Mouse (Mus musculus) kidney, embryonic 14.5 days (tissue): ENCODE results near the gene Igsf6. TPM values are rescaled to one million over a fixed set of nuclear protein-coding genes. Genes with fewer than 3 reads are reported as not detected.

ENCODE experiments used
- ATAC-seq: fragments of 200-750 bp; cut with Nextera tagmentation; 2 replicates; pipeline ENCODE4 v1.8.0; 2017; ENCODE audit warnings: moderate number of reproducible peaks, mild to moderate bottlenecking, moderate TSS enrichment, moderate library complexity; ENCODE audit not compliant: low FRiP score, low TSS enrichment
- H3K27ac ChIP-seq: fragments of 300-500 bp; sonication (generic); 2 replicates; pipeline ENCODE4 v1.5.1; 2014; ENCODE audit warnings: low read depth, mild to moderate bottlenecking, low read length, moderate library complexity, mixed read lengths
- H3K27me3 ChIP-seq: fragments of 300-500 bp; sonication (generic); 2 replicates; pipeline ENCODE4 v1.6.1; 2014; ENCODE audit warnings: mild to moderate bottlenecking, low read length; ENCODE audit not compliant: control insufficient read depth, insufficient read depth
- H3K36me3 ChIP-seq: fragments of 300-500 bp; sonication (generic); 2 replicates; pipeline ENCODE4 v1.6.1; 2014; ENCODE audit warnings: low read length, mixed read lengths; ENCODE audit not compliant: control insufficient read depth, insufficient read depth
- H3K4me1 ChIP-seq: fragments of 300-500 bp; sonication (generic); 2 replicates; pipeline ENCODE4 v1.6.1; 2014; ENCODE audit warnings: low read length, mixed read lengths; ENCODE audit not compliant: control insufficient read depth, insufficient read depth
- H3K4me2 ChIP-seq: fragments of 300-500 bp; sonication (generic); replicated peaks from 2 replicates; pipeline ENCODE4 v1.6.1; 2014; ENCODE audit warnings: low read depth, mild to moderate bottlenecking, low read length
- H3K4me3 ChIP-seq: fragments of 300-500 bp; sonication (generic); 2 replicates; pipeline ENCODE4 v1.5.1; 2014; ENCODE audit warnings: mild to moderate bottlenecking, low read length
- H3K9ac ChIP-seq: fragments of 300-500 bp; sonication (generic); 2 replicates; pipeline ENCODE4 v1.6.1; 2014; ENCODE audit warnings: low read depth, mild to moderate bottlenecking, low read length, moderate library complexity
- H3K9me3 ChIP-seq: fragments of 300-500 bp; sonication (generic); 2 replicates; pipeline ENCODE4 v1.6.1; 2016; ENCODE audit warnings: low read length; ENCODE audit not compliant: control insufficient read depth
- WGBS: fragments of 180-500 bp; shearing (Covaris S2); extraction: QIAGEN DNeasy Blood & Tissue Kit; methylation state at CpG from one replicate; pipeline ENCODE4 v1.1.7; 2014; 5-methylcytosine and 5-hydroxymethylcytosine counted together
- polyA plus RNA-seq: library from polyadenylated mRNA; unstranded; fragments of >200 nt; fragmentation: Nextera tagmentation; extraction: Ambion mirVana; gene quantifications from 2 replicates; pipeline ENCODE4 v1.2.1, GENCODE M21; 2014

Igsf6 gene
- polyA plus RNA-seq, 1 experiment from 2014 or later: 1.7 TPM

- no peak for ATAC-seq
- no peak overlapping the region for H3K4me3 ChIP-seq
These were observed 49.0 kb downstream of the Igsf6 start for GRCm38 (mm10) chr7:121025221-121026008.

GRCm38 (mm10) chr7:121020277-121020676, 54.1 kb downstream of the Igsf6 start:
- no peaks in the 10 kb centered on the region for H3K36me3 ChIP-seq
- no peak overlapping the region for H3K4me3 ChIP-seq
- 41% methylated on average over 8 of the region's 8 CpGs for WGBS
- H3K4me1 ChIP-seq: no peaks in the 10 kb centered on the region
- no peaks in the 10 kb centered on the region for H3K9me3 ChIP-seq
- H3K27ac ChIP-seq: no peak overlapping the region
- H3K9ac ChIP-seq: no peak overlapping the region
- no peak for ATAC-seq
- no peak overlapping the region for H3K4me2 ChIP-seq
- no peaks in the 10 kb centered on the region for H3K27me3 ChIP-seq

More at GRCm38 (mm10) chr7:121025221-121026008, 49.0 kb downstream of the Igsf6 start:
- 67% methylated on average over 6 of the region's 6 CpGs for WGBS
- Histone ChIP-seq H3K9me3 (no peaks in the 10 kb centered on the region), H3K4me2 (no peak overlapping the region), H3K9ac (no peak overlapping the region), H3K36me3 (no peaks in the 10 kb centered on the region), H3K27ac (no peak overlapping the region), H3K27me3 (peaks cover 2% of the 10 kb centered on the region; the same call in 1 of the 2 replicates), H3K4me1 (no peaks in the 10 kb centered on the region)

- H3K9ac ChIP-seq: no peak overlapping the region
- no peaks in the 10 kb centered on the region for H3K9me3 ChIP-seq
- ATAC-seq: no peak
- no peak overlapping the region for H3K4me2 ChIP-seq
- no peaks in the 10 kb centered on the region for H3K36me3 ChIP-seq
- no peaks in the 10 kb centered on the region for H3K4me1 ChIP-seq
- no peaks in the 10 kb centered on the region for H3K27me3 ChIP-seq
- no peak overlapping the region for H3K4me3 ChIP-seq
- H3K27ac ChIP-seq: no peak overlapping the region
- 87% methylated on average over 3 of the region's 3 CpGs for WGBS
These were observed 55.6 kb downstream of the Igsf6 start for GRCm38 (mm10) chr7:121018778-121019177.

- H3K36me3 ChIP-seq: no peaks in the 10 kb centered on the region
- H3K27ac ChIP-seq: no peak overlapping the region
- no peak for ATAC-seq
- H3K4me3 ChIP-seq: no peak overlapping the region
- H3K4me2 ChIP-seq: no peak overlapping the region
- WGBS: 88% methylated on average over 10 of the region's 10 CpGs
- no peaks in the 10 kb centered on the region for H3K4me1 ChIP-seq
- no peaks in the 10 kb centered on the region for H3K9me3 ChIP-seq
- H3K9ac ChIP-seq: no peak overlapping the region
- no peaks in the 10 kb centered on the region for H3K27me3 ChIP-seq
These were observed 59.9 kb downstream of the Igsf6 start for GRCm38 (mm10) chr7:121014486-121014885.

Other genes with a start within 250 kb of the Igsf6 start
- gene Eef2k, start 231.7 kb downstream of the Igsf6 start, polyA plus RNA-seq: 7.3 and 8.6 TPM in 2 replicates
- 25.6 and 31.2 TPM in 2 replicates for gene Polr3e, start 156.8 kb downstream of the Igsf6 start, polyA plus RNA-seq
- 10.1 and 13.1 TPM in 2 replicates for gene Cdr2, start 92.3 kb downstream of the Igsf6 start, polyA plus RNA-seq
- not detected in 2 replicates for gene Mfsd13b, start 92.1 kb downstream of the Igsf6 start, polyA plus RNA-seq
- gene Mettl9, start 40.1 kb downstream of the Igsf6 start, polyA plus RNA-seq: 189 and 203 TPM in 2 replicates
- gene Otoa, start 7.1 kb upstream of the Igsf6 start, polyA plus RNA-seq: not detected in 2 replicates